Mouse (Mus musculus) kidney, postnatal 36 days (tissue): ENCODE data around the gene Srcin1.

Source experiments
- DNase-seq, 2 experiments: peaks; one replicate each; pipeline ENCODE4 v3.0.0; 2021 to 2022; ENCODE audit warnings: mixed read lengths in 2 of 2

Srcin1 gene

DNA sequence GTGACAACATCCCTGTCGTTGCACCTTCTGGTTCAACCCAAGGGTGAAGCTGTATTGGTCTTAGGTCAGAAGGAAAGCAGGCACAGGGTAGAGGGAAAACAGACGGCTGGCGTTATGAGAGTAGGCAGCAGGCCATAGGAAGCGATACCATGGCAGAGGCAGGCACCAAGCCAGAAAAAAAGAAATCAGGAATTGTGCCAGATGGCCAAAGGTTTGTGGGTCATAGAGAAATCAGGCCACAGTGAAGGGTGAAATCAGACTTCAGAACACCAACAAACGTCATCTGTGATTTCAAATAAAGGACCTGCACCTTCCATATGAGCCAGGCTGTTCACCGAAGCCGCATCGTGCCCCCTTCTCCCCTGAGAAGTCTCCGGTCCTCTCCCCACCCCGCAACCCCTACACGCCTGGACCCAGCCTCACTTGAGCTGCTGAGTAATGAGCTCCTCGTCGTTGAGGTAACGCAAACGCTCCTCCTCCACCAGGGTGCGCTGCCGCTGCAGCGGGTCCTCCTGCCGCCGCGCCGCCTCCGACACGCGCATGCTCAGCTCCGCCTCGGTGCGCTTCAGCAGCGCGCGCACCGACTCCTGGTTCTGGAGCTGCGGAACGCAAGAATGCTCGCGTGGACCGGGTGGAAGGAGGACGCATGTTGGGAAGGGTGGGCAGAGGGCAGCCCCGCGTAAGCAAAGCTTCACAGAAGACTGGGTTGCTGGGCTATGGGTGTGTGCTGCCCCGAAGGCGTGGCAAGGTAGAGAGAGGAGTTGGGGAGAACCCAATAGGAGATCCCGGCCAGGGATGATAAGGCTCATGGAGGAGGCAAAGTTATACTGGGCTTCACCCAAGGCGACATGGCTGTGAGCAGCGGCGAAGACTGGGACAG is 44.4 kb downstream of the Srcin1 start:
- DNase-seq = peak; percentile 85 to 96

DNA sequence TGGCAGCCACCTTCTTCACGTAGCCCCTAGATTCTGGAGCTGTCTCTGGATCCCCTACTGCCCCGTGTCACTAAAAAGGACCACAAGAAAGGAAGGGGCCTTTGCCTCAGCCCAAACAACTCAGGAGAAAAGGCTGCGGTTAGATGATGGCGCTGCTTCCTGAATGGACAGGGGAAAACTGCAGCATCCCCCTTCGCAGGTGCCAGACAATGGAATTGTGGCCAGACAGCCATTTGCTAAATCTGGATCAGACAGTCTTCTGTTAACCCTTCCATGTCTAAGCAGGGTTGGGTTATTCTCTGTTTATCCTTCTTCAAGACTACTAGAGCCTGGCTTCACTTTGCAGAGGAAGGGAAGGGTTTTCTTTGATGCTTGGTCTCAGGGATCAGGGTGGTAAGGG is 45.0 kb downstream of the Srcin1 start:
- DNase-seq = no peak

DNA sequence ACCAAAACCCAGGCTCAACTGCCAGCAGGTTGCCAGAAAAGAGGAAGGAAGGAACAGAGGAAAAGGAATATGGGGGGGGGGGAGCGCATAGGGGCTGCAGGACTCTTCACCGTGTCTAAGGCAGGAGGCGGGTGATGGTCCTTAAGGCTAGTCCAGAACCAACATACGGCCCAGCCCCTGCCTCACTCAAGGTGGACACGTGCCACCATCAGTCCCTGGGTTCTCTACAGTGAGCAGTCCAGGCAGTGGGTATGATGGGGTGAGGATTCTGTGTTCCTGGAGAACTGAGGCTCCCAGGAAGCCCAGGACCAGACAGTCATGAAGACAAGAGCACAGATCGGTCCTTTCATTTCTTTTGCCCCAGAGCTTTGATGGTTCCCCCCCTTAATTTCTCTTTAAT is 45.9 kb downstream of the Srcin1 start:
- no peak for DNase-seq

DNA sequence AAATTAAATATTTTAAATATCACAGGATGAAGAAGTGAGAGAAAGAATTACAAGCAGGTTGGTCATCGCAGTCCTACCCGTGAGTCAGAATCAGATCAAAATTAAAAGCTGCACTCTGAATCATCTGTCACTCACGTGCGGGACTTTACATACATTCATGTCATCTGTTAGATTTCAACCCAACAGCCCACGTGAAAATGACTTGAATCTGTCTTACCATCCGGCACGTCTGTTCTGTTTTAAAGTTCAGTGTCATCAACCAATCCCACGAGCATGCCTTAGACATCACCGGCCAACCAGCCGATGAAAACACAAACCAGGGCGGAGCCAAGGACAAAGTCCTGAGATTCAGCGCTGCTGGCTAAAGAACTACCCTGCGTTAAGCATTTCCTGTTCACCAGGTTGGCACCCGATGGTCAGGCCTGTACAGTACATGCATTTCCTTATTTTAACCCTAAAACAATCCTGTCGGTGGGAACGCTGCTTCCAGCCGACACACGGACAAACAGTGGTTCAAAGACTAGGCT is 47.6 kb downstream of the Srcin1 start:
- peak; percentile 80 to 83 for DNase-seq

DNA sequence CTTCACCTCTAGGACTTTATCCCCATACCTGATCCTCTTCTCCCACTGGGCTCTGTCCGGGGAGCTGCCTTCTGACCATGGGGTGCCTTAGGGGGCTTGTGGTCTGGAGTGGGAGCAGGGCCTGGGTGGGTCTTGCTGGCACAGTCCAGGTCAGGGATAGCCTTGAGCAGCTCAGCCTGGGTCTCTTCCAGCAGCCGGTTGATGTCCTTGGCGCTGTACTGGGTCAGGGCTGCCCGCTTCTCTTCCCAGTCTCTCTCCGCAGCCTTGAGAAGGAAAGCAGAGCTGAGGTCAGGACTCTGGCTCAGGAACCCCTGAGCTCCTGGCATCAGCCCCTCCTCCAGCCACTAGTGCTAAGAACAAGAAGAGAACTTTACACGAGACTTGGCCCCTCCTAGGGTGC is 50.7 kb downstream of the Srcin1 start:
- no peak for DNase-seq

DNA sequence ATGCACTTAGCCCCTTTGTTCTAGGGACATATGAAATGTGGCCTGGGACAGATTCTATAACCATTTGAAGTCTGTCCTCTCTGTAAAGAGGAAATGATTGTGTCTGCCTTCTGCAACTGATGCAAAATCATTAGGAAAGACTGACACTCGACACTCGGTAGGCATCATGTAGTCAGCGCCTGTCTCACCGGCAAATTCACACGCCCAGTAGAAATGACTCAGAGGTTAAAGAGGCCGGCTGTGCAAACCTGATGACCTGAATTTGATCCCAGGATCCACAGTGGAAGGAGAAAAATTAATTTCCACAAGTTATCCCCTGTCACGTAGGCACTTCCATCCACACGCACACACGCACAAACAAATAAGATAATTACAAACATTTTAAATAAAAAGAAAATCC is 51.7 kb downstream of the Srcin1 start:
- no peak for DNase-seq

DNA sequence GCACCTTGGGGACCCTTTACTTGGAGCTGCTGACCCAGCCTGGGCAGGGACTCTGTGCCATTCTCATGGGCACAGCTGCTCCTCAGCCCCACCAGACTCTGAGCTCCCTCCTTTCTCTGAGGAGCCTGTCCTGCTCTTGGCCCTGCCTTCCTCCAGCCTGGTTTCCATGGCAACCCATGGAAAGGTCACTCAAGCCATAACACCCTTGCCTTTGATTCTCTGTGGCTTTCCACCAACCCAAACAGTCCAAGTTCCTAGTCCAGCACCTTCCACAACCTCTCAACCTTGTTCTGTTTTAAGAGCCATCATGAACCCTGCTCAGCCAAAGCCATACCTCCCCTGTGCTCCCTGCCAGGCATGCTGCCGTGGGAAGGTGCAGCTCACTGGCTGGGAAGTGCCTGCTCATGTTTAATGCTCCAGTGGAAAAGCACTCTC is 52.1 kb downstream of the Srcin1 start:
- peak; percentile 73 to 80 for DNase-seq

DNA sequence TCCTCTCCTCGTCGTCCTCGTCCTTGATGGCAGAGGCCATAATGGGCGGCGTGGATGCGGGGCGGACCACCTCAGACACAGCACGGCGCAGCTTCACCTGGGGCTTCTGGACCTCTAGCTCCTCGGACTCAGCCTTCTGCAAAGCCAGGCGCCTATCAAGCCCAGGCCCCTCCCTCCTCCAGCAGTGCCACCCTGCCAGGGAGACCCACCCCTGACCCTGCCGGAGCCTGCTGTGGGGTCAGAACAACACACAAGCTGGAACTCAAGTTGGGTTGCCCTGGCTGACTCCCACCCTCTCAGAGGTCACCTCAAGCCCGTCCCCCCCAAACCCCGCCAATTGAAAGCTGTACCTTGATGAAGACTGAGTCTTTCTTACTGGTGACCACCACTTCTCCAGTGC is 52.9 kb downstream of the Srcin1 start:
- no peak for DNase-seq

DNA sequence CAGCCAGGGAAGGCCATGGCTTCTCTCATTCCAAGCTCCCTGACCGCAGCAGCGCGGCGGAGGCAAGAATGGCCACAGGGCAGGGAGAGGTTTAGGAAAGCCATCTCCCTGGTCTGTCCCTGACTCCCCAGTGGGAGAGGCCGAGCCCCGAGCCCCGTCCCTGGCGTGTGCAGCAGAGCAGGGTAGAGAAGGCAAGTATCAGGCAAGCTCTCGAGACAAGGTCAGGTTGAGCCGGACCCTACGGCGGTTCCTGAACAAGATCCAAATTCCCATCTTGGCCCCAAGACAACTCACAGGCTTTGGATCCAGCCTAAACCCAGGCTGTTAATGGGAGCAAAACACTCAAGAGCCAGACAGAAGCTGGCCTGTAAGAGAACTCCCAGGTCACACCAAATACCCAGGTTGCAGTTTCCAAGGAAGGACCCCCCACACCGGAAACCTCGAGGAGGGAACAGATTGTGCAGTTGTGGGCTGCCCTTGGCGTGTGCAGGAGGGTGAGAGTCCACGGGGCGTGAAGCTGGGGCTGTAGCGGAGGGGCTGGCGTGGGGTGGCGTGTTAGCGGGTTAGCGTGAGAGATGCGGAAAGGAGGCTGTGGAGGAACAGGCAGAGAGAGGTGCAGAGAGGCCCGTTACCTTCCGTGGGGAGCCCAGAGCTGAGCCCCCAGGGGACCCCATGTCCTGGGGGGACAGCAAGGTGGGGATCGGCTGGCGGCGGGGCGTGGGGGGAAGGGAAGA is 54.1 kb downstream of the Srcin1 start:
- peak; percentile 58 to 62 for DNase-seq

DNA sequence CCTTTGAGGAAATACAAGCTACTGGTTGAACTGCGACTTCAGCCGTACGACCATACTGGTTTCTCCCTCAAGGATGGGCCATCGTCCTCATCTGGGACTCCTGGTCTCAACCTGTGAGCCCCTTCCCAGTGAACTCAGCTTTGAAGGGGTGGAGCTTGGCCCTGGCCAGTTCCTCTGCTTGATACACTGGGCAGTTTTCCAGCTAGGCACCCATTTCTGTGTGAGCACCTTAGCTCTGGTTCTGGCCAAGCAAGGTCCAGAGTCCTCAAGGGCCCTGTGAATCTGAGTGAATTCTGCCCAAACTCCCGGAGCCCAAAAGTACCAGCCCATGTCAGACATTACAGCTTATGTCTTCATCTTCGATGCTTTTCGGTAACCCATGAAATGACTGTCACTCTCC is 55.4 kb downstream of the Srcin1 start:
- DNase-seq = peak; percentile 82 to 88

DNA sequence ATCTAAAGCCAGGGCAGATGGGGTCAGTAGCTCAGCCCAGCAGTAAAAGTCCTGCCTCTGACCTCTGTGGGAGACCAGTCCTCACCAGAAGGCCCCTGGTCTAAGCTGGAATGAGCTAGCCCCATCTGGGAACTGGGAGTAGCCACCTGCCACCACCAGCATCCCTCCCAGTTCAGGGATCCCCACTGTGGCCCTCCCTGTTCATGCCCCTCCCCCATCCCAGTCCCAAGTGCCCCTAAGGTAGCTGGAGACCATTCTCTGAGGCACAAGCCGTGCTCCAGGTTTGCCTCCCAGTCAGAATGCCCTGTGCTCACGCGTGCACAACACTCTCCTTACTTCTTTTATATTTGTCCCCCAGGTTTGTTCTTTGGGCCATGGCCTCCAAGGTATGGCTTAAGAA is 62.9 kb downstream of the Srcin1 start:
- no peak for DNase-seq

DNA sequence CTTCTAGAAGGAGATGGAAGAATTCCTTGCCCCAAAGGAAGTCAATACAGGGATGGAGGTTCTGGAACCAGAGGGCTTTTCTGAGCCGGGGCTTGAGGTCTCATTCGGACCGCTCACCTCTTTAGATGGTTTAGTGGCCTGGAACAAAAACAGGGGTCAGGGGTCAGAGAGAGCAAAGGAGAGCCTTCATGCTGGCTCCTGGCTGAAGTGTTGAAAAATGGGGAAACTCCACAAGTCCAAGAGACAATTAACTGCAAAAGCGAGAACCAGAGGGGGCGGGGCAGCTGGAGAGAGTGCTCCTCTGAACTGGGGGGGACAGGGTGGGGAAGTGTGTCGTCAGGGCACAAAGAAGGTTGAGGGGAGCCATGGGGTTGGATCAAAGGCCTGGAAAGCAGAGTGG is 63.5 kb downstream of the Srcin1 start:
- peak; percentile 43 to 68 for DNase-seq

DNA sequence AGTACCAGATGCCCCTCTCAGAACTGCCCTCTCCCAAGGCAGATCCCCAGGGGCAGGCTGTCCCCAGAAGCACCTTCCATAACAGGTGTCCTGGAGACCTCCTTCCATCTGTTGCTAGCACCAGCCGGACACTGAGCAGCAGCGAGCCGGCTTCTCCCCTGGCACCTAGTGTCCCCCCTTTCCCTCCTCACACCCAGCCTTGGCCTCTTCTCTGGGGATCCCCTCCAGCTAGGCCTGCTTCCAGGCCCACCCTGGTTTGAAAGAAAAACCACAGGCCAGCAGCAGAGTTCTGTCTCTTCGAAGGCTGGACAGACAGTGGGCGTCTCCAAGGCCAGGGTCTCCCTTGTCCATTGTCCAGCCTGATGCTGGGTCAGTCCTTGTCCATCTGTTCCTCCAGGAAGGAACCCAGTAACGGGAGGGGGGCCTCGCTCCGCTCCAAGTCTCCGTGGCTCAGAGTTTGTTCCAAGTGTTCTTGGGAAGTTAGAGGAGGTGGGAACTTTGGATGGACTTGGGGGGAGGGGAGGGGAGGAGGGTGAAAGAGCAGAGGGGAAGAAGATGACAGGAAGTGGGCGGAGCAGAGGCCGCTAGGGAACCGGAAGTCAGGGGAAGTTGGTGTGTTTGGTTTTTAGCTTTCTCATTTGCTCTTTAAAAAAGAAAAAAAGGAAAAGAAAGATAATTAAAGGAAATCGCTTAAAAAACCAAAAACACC is 64.2 kb downstream of the Srcin1 start:
- DNase-seq = peak; percentile 59 to 74

DNA sequence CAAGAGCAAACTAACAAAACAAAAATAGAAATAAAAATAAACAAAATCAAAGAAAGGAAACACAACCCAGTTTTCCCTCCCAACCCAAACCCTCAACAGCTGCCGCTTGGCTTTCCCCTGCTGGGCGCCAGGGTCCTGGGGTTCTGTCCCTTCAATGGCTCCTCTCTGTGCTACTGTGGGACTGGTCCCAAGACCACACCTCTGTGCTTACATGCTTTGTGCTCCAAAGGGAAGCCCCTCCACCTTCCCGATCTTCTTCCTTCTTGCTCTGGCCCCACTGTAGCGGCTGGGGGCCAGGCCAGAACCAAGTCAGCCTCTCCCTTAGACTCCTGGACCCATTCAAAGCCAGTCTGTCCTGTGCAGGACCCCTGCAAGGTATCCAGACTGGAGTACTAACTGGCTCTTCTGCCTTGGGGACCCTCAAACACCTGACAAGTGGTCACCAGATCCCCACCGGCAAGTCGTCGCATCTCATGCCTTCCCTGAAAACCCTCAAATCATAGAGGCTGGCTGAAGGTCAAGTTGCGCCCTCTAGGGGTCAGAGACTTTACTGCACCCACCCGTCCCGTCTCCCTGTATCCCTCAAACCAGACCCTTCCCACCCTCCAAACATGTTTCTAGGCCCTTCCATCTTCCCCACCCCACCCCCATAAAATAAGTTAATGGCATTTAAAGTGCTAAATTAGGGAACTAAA is 64.9 kb downstream of the Srcin1 start:
- peak; percentile 68 to 90 for DNase-seq

DNA sequence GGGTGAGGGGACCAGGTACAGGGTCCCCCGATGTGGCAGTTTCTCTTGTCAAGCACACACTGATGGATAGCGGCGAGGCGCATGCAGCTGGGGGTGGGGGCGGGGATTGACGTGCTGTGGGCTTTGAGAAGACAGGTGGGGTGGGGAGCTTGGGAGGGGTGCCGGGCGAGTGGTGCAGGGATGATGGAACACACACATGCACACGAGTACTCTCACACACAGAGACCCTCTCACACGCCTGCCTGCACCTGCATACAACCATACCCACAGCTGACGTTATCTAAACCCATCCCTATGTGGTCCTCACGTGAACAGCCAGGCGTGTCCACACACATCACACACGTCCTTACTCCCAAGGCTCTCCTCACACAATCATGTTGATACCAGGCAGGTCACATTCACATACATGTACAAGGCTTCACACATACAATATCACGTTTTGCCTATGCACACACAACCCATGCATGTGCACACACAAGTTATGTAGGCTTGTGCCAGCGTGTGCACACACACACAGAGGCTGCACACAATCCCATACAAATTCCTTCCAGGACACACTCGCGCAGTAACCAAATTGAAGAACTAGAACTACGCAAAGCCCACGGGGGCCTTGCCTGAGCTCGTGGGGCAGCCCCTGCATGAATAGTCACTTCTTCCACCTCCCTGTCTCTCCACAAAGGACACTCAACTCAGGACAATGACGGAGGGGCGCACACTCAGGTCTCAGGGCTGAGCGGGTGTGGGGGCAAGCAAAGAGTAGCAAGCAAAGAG is 66.1 kb downstream of the Srcin1 start:
- DNase-seq = no peak

DNA sequence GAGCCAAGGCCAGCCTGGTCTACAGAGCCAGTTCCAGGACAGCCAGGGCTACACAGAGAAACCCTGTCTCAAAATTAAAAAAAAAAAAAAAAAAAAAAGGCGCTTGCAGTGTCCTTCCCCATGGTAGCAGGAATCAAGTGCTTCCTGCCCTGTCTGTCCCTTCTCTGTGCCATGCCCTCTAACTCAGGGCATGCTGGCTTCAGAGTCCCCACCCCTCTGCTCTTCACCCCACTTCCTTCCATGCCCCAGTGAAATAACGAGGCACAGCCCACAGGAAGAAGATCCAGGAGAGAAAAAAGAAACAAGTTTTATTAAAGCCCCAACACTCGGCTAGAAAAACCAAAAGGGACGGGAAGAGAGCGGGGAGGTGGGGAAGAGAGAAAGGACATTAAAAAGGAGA is 66.9 kb downstream of the Srcin1 start:
- DNase-seq = no peak

DNA sequence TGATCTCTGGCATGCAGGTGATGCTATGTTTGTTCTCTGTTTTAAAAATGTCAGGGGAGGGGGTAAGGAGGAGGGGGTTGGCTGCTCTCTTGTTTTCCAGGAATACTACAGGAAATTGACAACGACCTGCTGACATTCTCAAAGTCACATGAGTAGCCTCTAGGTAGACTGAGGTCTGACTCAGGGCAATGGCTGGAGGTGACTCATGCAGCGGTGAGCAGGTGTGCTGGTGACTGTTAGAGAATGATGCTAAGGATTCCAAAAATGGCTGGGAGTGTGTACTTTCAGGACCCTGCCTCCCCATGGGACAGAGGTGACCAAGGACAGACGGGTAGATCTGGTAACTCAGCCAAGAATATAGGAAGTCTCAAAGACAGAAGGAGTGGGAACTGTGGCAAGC is 67.8 kb downstream of the Srcin1 start:
- DNase-seq = no peak

DNA sequence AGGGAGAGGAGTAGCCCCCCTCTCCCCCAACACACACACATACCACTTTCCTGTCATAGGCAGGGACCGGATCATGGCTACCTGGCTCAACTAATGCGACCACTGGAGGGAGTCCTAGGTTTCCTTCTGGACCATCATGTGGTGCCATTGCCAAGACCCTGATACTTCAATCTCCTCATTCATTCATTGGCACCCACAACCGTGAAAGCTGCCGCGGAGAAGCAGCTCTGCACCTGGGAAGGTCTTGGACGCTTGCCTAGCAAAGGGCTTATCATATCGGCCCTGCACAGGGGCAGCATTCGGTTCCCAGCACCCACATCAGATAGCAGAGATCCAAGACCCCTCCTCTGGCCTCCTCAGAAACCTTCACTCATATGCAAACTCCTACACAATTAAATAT is 69.7 kb downstream of the Srcin1 start:
- peak in 1 of 2 experiments; percentile 34 for DNase-seq

DNA sequence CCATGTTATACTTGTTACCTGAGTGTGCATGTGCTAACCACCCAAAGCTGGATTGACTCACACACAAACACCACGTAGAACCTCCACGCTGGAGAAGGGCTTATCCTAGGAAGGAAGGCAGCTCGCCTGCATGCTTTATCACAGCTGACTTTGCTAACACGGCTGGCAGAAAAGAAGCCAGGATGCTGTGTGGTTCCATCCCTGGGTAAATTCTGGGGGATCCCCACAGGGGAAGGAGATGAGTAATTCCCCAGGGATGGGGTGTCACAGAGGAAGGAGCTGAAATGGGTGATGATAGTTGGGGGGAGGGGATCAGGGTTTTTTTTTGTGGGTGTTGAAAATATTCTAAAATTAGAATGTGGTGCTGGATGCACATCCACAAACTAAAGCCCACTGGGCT is 70.2 kb downstream of the Srcin1 start:
- DNase-seq = no peak

DNA sequence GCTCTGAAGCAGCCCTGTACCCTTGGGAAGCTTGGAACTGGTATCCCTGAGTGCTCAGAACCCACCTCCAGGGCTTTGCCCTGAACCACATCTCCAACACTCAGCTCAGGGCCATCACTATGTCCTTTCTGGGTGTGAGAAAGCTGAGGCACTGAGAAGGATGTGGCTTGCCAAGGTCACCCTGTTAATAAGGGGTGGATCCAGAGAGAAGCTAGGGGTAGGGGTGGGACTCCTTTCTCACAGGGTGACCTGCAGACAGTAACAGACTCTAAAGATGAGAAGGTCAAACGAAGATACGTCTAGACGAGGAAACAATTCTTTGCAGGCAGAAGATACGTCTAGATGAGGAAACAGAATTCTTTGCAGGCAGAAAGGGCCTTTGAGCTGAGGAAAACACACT is 73.1 kb downstream of the Srcin1 start:
- no peak for DNase-seq

DNA sequence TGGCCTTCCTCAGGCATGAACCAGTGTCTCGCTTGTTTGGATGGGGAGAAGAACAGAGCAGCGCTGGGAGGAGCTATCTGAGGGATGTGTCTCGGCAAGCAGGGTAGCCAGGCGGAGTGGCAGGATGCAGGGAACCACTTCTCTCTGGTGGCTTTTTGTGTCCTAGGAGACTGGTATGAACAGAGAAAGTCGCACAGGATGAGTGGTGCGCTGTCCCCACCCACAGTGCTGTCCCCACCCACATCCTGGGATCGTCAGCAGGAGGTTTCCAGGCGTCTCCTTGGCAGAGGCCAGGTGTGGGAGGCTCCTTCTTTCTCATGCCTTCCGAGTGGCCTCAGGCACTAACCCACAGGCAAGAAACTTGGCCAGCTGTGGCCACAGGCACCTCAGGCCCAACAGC is 73.6 kb downstream of the Srcin1 start:
- no peak for DNase-seq
